Mouse (Mus musculus) urinary bladder, adult 2 months (tissue): ENCODE measurements around the gene Frmd4a. TPM values are rescaled to one million over a fixed set of nuclear protein-coding genes. Genes with fewer than 3 reads are reported as not detected.

Experiments used
- DNase-seq: peaks from one replicate; pipeline ENCODE4 v3.0.0; 2022; ENCODE audit warnings: low spot score
- polyA plus RNA-seq: library from polyadenylated mRNA; depleted of rRNA; stranded (reverse); fragments of >200 nt; gene quantifications from 2 replicates; pipeline ENCODE4 v1.2.3, GENCODE M21; 2012

Gene Frmd4a
- polyA plus RNA-seq, 1 experiment, result 7.1 TPM

DNA sequence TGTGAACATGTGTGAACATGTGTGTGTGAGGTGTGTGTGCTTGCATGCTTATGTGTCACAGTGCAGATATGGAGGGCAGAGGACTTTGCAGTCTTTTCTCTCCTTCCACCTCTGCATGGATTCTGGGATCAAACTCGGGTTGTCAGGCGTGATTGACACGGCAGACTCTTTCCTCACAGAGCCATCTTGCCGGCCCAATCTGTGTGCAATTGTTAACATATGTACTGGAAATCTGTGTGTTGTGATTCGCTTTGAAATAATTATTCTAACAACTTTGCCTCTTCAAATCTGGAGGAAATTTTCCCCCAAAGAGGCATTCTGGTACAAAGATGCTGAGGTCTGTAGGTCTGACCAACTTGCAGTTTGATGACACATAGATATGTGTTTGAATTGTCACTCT lies 468.7 kb downstream of the Frmd4a start:
- no peak for DNase-seq

DNA sequence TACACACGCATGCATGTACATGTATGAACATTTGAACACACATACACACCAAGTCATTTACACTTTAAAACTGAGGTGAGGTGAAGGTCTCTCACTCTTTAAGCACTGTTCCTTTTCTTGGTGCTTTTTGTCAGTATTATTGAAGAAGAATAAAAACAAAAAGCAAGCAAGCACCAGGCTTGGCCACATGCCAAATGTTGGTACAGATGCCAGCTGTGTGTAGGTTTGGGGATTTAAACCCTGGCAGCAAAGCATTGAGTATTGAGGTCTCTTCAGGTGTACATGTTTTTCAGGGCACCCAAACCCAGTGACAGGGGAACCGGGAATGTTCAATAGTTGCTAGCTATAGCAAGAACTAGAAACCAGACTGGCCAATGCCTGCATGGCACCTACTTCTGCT lies 469.8 kb downstream of the Frmd4a start:
- no peak for DNase-seq

DNA sequence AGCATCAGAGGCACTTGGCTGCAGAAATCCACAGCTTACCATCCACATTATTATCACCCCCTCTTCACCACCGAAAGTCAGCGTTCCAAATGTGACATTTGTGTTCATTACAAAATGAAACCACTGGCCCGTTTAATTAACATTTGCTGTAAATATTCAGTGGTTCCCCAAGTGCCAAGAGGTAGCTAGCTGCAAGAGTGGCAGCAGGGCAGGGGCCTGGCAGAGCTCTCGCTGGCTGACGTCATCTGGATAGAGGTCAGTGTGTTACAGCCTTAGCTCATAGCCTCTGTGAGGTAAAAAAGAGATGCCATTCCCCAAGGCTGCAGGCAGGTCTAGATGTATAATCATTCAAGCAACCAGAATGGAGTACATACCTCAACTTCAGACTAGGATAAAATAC lies 473.3 kb downstream of the Frmd4a start:
- DNase-seq, result no peak

DNA sequence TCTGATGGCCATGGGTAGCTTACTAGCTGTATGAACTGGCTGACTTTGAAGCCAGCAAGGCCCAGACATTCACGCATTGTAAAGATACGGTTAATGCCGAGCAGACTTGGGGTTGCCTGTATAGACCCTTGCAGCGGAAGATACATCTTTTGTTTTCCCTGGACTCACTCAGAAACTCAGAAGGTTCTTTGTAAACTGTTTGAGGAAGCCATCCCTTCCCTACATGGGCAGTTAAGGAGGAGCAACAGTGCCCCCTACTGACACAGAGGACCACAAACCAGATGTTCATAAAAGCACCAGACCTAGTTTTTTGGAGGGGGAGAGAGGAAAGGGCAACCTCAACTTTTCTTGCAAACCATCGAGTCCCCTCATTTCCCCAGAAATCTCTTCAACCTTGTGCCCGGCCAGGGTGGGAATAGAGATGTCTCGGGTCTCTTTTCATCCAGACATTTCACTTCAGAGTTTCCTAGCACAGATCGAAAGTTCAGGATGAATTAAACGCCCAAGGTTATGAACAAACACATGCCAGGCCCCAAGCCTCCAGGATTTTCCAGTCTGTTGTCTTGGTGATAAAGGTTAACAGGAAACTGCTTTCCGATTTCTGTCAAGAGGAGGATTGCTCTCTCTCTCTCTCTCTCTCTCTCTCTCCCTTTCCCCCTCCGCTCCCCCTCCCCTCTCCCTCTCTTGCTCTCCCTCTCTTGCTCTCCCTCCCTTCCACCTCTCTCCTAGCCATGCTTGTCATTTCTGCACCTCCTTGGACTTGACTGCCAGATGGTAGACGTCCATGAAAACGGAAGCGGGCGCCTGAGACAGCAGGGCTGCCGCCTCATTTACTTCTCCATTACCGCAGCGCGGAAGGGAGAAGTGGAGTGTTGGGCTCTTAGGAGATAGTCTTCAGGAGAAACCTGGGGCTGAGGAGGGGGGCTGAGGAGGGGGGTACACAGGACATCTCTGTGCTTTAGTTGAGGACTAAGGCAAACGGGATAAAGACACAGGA lies 475.3 kb downstream of the Frmd4a start:
- no peak for DNase-seq

DNA sequence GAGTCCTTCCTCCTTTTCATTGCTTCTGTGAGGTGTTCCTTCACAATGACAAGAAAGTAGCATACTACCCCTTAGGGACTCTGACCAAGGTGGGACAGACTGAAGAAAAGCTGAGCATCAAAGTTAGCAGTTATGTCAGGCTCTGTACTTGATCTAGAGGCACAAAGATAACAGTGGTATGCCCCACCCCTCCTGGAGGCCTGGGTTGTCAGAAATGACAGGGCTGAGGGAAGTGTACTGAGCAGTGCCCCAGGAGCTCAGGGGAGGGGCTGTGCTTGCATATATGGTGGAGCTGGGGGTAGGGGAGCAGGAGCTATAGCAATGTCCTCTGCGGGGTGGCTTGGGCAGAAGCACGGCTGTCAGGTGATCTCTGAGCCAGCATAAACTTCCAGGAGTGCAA lies 477.0 kb downstream of the Frmd4a start:
- DNase-seq, result no peak

DNA sequence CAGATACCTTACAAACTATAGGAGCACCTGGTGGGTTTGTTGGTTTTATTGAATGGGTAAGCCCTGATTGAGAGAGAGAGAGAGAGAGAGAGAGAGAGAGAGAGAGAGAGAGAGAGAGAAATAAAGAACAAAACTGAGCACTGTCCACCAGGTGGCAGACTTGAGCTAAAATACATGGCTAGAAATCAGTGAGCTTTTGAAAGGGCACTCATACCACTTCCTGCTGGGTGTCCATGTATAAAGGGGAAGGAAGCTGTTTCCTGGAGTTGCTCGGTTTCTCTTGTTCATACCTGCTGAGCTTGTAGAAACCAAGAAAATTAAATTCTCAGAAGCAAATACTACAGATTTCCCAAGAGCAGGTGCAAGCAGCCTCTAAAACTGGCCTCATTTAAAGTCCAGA lies 481.7 kb downstream of the Frmd4a start:
- DNase-seq, result no peak

DNA sequence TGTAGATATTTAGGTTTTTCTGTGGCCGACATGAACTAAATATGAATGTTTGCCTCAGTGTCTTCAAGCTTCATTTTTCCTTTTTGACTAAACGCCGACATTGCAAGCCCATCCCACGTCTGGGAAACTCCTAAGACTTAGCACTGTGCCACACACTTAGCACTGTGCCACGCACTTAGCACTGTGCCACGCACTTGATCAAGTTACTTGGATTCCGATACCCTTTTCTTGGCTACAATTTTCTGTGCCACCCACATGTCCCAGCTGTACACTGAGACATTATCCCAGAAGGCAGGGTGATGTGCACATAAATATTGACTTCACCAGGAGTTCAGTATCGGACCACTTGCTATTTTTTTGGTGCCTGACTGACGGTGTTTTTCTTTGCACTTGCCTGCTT lies 482.4 kb downstream of the Frmd4a start:
- no peak for DNase-seq

DNA sequence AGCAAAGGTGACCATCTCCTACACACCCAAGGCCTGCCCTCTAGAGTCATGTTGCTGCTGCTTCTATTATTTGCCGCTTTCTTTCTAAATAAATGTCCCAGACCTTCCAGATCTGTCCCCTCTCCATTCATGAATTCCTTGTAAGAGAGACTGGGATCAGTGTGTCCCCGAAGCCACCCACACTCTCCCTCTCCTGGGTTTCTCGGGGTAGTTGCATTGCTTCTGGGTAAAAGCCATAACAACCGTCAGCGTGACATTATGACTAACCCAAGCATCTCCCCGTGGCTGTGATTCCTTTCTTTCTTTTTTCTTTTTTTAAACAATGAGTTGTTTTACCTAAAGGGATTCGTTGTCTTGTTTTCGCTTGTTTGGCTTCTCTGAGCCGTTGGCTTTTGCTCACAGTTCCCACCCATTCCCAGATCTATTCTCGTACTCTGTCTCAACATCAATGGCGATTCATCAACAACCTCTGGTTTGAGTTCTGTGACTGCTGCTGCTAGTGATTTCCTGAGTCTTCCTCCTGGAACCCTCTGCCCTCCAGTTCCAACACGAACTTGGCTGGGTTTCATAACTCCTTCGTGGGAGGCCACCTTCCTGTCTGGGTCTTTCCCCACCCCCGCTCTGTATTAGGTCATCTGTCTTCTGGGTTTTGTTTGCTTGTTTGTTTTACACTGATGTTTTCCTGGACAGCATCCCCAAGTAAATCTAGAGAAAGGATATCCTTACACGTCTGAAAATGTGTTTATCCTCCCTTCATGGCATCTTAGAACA lies 483.9 kb downstream of the Frmd4a start:
- DNase-seq, result no peak

DNA sequence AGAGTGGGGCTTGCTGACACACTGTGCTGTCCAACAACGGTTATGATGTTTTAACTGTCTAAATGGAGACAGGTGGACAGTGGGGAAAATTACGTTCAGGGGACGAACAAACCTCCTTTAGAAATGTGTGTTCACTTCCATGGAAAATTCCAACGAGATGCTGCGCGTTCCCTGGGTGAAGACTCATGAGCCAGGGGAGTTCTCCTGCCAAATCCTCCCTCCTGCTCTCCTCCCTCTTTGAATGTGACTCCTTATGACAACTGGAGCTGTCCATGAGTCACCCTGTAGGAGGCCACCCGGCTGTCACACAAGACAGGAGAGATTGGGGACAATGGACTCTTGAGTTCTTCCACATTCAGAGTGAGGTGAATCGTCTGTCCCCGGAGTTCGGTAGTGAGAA lies 486.9 kb downstream of the Frmd4a start:
- DNase-seq, result no peak

DNA sequence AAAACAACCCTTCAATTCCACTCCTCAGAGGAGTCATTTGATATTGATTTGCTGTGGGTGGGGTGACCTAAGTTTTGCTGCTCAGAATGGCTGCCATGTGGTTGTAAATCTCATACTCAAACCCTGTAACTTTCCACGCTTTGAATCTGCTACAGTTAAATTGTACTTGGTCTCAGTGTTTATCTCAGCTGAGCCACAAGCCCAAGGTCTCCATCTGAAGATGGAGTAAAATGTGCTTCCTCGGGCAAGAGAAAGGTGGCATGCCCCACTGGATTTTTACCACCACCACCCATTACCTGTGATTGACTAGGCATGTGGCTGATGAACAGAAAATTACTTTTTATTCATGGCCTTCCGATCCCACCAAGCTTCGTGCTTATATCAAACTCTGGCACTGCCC lies 488.2 kb downstream of the Frmd4a start:
- no peak for DNase-seq

DNA sequence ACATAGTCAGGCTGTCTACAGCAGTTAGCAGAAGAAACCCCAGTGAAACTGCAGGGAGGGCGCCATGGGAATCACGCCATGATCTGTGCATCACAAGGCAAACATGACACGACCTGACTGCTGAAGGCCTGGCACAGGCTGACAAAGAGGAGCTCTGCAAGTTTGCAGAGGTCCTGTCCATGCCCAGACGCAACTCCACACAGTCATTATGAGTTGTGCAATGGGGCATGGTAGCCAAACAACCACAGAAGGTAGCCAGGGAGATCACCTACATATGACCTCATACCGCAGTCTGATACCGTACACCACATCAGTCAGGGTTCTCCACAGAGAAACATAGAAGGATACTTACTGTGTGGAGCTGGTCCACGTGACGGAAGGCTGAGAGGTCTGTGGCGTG lies 489.1 kb downstream of the Frmd4a start:
- no peak for DNase-seq

DNA sequence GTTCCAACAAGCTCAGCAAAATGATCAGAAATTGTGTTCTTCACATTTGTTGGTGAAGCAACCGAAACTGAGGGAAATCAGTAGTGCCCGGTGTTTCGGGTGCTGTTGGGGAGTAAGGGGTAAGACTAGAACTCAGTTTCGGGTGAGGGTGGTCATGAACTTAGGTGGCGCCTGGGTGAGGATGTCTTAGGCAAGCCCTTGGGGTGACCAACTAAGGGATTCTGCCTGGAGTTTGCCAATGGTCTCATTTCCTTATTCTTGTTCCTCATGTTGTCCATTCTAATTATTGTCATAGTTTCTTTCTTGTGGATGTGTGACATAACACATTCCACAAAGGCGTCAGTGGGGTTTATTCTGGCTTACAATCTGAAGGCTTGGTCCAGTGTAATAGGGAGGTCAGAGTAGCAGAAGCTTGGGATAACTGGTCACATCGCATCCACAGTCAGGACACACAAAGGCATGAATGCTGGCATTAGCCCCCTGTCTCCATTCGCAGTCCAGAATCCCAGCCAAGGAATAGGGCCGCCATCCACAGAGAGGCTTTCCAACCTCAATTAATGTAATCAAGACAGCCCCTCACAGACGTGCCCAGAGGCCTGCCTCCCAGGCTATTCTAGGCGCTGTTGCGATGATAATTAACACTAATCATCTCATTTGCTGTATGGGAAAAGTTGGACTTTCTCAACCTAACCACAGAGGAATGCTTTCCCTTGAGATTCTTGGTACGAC lies 490.5 kb downstream of the Frmd4a start:
- DNase-seq, result no peak

DNA sequence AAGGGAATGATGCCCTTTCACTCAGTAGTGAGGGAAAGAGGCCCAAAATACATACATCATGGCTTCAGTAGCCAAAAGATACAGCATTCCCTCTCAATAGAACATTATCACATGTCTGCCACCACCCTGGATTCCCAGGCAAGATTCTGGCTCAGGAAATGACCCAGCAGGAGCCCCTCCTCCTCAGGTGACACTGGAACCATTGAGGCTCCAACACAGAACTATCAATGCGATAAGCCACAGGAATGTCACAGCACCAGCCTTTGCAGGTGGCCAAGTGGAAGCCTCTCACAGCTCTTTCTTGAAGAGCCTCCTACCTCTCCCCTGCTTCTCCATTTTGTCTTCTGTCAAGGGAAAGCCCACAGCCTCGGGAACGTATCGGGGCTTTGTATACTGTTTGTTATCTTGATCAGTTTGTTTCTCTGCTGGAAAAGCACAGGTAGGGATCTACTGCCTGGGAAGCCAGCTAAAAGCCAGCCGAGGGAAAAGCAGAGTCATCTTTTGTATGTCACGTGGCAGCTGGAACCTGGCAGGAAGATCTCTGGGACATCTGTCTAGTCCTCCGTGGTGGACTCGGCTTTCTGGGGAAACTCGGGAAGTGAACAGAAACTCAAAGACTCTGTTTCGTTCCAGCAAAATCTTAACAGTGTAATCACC lies 491.6 kb downstream of the Frmd4a start:
- no peak for DNase-seq

DNA sequence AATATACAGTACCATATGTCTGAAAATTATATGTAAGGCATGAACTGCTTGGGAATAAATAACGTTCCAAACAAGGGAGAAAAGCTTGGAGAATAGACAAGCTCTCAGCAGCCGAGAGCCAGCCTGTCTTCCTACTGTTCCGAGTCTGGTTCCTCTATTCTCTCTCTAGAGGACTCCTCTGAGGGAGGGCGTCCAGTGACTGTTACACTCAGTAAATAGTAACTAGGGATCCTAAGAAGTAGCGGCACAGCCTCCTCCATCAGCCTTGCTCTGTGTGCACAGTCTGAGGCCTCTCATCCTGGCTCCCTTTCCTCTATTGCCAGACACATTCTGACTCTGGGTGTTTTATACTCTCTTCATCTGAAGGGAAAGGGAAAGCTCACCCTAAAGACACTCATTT lies 492.2 kb downstream of the Frmd4a start:
- DNase-seq, result no peak

DNA sequence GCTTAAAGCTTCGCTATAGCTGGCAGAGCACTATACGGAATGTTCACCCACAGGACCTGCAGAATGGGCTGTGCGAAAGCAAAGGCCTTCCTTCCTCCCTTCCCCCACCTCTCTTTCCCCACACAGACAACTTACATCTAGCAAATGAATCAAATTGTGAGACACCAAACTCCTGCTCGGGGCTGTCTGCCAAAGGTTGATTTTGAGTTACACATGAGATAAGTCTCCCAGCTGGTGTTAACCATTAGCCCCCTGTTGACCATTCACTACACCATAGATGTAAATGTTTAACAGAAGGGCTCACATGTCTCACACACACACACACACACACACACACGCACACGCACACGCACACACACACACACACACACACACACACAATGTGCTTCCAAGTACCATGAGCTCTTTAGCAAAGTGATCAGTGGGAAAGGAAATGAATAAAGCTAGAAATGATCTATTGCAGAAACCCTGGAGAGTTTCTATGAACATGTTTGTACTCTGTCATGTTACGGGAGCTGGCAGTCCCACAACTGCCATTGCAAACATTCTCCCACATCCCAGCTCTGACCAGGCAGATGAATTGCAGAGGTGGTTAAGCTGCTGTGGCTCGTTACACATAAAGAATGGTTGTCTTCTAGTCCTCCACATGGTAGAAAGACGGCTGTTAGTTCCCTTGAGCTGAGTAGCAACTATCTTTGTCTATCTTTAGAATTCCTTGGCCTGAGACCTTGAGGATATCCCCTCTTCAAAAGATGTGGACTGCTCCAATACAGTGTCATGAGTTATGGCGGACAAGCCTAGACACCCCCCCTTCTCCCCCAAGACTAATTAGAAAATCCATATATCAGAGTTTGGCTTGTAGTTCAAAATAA lies 492.9 kb downstream of the Frmd4a start:
- DNase-seq, result no peak

DNA sequence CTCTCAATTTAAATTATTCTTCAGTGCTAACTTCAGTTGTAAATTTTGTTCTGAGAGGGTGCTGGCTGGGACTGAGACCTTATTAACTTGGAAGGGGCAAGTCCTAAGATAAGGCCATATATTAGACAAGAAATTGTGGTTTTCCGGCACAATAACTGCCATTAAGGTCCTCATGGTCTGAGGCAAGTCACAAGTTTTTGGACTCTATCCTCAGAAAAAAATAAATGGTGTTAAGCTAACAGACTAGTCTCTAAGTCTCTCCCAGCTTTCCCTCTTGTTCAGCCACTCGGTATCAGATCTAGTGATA lies 493.5 kb downstream of the Frmd4a start:
- no peak for DNase-seq

DNA sequence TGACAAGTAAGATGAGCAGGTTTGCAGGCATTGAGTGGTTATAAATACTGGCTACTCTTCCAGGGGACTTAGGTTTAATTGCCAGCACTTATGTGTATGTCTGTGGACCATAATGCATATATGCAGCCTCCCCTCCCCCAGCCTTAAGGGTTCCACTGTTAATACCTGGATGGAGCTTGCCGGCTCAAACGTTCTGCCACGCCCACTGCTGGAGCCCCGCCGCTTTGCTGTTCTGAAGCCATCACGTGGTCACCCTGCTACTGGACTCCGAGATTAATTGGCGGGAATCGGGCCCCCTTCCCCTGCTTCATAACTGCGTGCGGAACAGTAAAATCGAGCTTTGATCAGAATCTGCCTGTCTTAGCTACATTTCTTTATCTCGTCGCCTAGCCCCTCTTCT lies 495.1 kb downstream of the Frmd4a start:
- DNase-seq, result no peak

DNA sequence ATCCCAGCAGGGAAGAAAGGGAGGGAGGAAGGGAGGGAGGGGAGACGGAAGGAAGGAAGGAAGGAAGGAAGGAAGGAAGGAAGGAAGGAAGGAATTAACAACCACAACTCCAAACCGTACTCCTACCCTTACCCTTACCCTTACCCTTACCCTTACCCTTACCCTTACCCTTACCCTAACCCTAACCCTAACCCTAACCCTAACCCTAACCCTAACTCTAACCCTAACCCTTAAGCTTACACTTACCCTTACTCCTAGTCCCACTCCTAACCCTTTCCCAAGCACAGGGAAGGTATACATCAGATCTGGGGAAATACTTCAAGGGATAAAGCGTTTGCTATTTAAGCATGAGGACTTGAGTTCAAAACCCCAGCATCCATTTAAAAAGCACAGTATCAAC lies 498.4 kb downstream of the Frmd4a start:
- DNase-seq, result no peak

DNA sequence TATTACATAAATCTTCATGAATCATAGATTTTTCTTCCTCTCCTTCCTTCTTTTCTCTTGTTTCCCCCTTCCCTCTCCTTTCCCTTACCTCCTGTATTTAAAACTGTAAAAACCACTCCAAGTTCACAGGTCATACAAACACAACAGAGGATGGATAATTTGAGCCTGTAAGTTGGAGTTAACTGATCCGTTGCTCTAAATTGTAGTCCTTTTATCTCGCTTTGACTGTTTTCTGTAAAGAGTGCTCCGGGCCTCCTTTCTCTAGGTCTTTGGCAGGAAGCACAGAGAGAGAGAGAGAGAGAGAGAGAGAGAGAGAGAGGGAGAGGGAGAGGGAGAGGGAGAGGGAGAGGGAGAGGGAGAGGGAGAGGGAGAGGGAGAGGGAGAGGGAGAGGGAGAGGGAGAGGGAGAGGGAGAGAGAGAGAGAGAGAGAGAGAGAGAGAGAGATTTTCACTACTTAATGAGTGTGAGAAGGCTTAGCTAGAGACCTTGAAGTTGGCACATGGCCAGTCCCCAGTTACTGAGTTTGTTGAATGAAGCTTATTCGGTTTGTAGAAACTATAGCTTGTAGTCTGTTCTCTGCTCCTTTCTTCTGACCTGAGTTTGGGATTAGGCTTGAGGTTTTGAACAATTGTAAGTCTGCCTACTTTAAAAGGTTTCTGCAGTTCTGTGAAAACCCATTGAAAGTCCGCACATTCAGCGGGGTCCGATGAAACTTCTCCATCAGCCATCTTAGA lies 499.5 kb downstream of the Frmd4a start:
- DNase-seq, result no peak

DNA sequence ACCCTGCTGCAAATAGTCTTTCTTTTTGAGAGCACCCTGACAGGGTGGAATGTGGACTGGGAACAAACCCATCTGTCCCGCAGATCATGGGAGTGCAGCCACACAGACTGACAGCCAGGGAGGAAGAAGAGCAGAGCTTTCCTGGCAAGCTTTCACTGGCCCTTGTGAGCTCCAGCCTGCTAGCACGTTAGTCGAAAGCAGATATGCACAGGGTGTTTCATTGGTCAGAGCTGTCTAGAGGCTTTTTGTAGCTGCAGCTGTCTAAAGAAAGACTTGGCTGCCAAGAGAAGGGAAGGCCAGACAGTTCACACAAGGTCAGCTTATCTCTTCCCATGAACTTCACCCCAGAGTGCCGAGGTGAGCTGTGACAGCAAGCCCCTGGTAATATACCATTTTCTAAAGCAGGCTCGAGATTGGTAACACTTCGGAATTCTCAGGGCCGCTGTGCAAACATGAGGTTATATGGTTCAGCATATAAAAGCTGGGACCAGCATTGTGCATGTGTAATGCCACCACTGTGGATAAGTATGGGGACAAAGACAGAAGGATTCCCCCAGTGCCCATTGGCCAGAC lies 500.1 kb downstream of the Frmd4a start:
- DNase-seq, result no peak
